Mouse (Mus musculus) testis, adult 2 months (tissue): ENCODE results near the gene Insc.

ENCODE experiments used
- CTCF ChIP-seq: fragments of 200-500 bp; IDR thresholded peaks from 2 replicates; pipeline ENCODE4 v1.5.1; 2012; ENCODE audit warnings: low read depth, mild to moderate bottlenecking, inconsistent platforms, low read length, moderate library complexity; ENCODE audit not compliant: control insufficient read depth, insufficient read depth, insufficient replicate concordance
- POLR2A ChIP-seq: fragments of 200-500 bp; IDR thresholded peaks from 2 replicates; pipeline ENCODE4 v1.6.1; 2012; ENCODE audit warnings: low read depth, mild to moderate bottlenecking, inconsistent platforms, low read length, moderate library complexity; ENCODE audit not compliant: control insufficient read depth

- TF ChIP-seq CTCF (no peak), POLR2A (no peak)
These were observed 130.0 kb downstream of the Insc start for GRCm38 (mm10) chr7:114873315-114874012.
